Mouse (Mus musculus) limb, embryonic 14.5 days (tissue): ENCODE measurements around the gene Cnot10. TPM values are rescaled to one million over a fixed set of nuclear protein-coding genes. Genes with fewer than 3 reads are reported as not detected.

ENCODE experiments used
- ATAC-seq: fragments of 200-750 bp; cut with Nextera tagmentation; 2 replicates; pipeline ENCODE4 v1.8.0; 2017; ENCODE audit warnings: low read depth, moderate number of reproducible peaks, moderate TSS enrichment; ENCODE audit not compliant: low FRiP score
- DNase-seq: peaks from one replicate; pipeline ENCODE4 v3.0.0-alpha.2; 2015; ENCODE audit warnings: low spot score
- H3K27ac ChIP-seq: fragments of 300-500 bp; sonication (generic); replicated peaks from 2 replicates; pipeline ENCODE4 v1.5.1; 2014; ENCODE audit warnings: low read depth, mild to moderate bottlenecking, low read length, moderate library complexity, mixed read lengths
- H3K27me3 ChIP-seq: fragments of 300-500 bp; sonication (generic); 2 replicates; pipeline ENCODE4 v1.6.1; 2014; ENCODE audit warnings: low read length, mixed read lengths; ENCODE audit not compliant: control insufficient read depth, insufficient read depth
- H3K36me3 ChIP-seq: fragments of 300-500 bp; sonication (generic); 2 replicates; pipeline ENCODE4 v1.6.1; 2014; ENCODE audit warnings: mild to moderate bottlenecking, low read length, moderate library complexity, mixed read lengths; ENCODE audit not compliant: control insufficient read depth, insufficient read depth
- H3K4me1 ChIP-seq: fragments of 300-500 bp; sonication (generic); 2 replicates; pipeline ENCODE4 v1.6.1; 2014; ENCODE audit warnings: antibody characterized with exemption, low read length, mixed read lengths; ENCODE audit not compliant: control insufficient read depth, insufficient read depth
- H3K4me2 ChIP-seq: fragments of 300-500 bp; sonication (generic); replicated peaks from 2 replicates; pipeline ENCODE4 v1.6.1; 2014; ENCODE audit warnings: low read depth, mild to moderate bottlenecking, low read length, moderate library complexity; ENCODE audit not compliant: severe bottlenecking
- H3K4me3 ChIP-seq: fragments of 300-500 bp; sonication (generic); replicated peaks from 2 replicates; pipeline ENCODE4 v1.5.1; 2014; ENCODE audit warnings: low read length
- H3K9ac ChIP-seq: fragments of 300-500 bp; sonication (generic); 2 replicates; pipeline ENCODE4 v1.6.1; 2014; ENCODE audit warnings: mild to moderate bottlenecking, low read depth, low read length, moderate library complexity; ENCODE audit not compliant: severe bottlenecking
- H3K9me3 ChIP-seq: fragments of 300-500 bp; sonication (generic); 2 replicates; pipeline ENCODE4 v1.6.1; 2016; ENCODE audit warnings: low read length; ENCODE audit not compliant: control insufficient read depth
- POLR2A ChIP-seq: fragments of 200-500 bp; IDR thresholded peaks from 2 replicates; pipeline ENCODE4 v1.8.0; 2012; ENCODE audit warnings: inconsistent platforms, mild to moderate bottlenecking, moderate library complexity, borderline replicate concordance; ENCODE audit not compliant: insufficient read depth, insufficient read length; ENCODE audit errors: extremely low read depth
- WGBS: fragments of 180-500 bp; shearing (Covaris S2); extraction: QIAGEN DNeasy Blood & Tissue Kit; methylation state at CpG from one replicate; pipeline ENCODE4 v1.1.7; 2014; 5-methylcytosine and 5-hydroxymethylcytosine counted together
- polyA plus RNA-seq, 2 experiments: library from polyadenylated mRNA; depleted of rRNA in 1 of 2; stranded (reverse) in 1 of 2; unstranded in 1 of 2; fragments of >200 nt; fragmentation: Nextera tagmentation in 1 of 2; extraction: Ambion mirVana in 1 of 2; gene quantifications; 2 replicates each; pipeline versions ENCODE4 v1.2.1 to v1.2.3; 2012 to 2014

Cnot10 gene
- polyA plus RNA-seq, 2 experiments = 66.8 to 104 TPM

DNA sequence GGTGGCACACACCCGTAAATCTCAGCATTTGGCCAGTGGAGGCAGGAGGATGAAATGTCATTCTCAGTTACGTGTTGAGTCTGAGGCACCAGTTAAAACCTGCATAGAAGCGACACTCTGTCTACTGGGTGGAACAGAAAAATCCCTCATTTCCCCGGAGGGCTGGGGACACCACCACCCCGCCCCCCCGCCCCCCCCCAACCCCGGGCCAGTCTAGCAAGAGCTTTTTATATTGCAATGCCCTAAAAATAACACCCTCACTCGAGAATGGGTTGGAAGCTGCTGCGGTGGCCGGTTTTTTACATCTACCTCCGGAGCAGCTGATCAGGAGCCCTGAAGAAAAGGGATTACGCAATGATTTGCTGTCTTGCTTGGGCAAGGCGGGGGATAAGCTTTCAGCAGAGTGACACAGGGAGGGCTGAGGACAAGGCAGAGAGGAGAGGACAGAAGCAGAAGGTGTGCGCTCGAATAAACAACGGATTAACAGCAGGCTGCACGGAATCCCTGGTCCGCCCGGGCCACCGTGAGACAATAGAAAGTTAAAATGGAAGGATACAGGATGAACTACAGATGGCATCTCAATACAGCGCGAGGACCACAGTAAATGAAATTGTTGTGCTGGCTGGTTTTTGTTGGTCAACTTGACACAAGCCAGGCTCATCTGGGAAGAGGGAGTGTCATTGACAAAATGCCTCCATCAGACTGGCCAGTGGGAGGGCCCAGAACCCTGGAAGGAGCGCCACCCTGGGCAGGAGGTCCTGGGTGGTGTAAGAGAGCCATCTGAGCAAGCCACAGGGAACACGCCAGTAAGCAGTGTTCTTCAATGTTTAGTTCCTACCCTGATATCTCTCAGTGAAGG, 32.9 kb upstream of the Cnot10 start:
- H3K27me3 ChIP-seq = no peaks in the 10 kb centered on the region
- WGBS = 5% methylated on average over 24 of the region's 24 CpGs
- ATAC-seq = no peak; the same call in 1 of the 2 replicates

DNA sequence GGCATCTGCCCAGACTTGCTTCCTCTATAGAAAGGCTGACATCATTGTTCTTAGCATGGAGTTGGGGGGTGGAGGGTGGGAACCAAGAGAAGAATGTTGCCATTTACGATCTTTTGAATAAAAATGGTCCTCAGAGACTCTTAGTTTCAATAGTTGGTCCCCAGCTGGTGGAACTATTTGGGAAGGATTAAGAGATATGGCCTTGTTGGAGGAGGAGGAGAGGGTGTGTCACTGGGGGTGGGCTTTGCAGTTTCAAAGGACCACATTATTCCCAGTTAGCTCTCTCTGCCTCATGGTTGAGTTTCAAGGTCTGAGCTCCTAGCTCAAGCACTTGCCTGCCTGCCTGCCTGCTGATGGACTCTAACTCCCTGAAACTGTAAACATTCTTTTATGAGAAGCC, 32.0 kb upstream of the Cnot10 start:
- TF ChIP-seq POLR2A = no peak
- no peak overlapping the region for H3K4me3 ChIP-seq
- H3K36me3 ChIP-seq = no peaks in the 10 kb centered on the region
- peaks cover 5% of the 10 kb centered on the region; the same call in 1 of the 2 replicates for H3K4me1 ChIP-seq
- DNase-seq = no peak
- H3K27ac ChIP-seq = no peak overlapping the region
- H3K9ac ChIP-seq = no peak overlapping the region
- H3K27me3 ChIP-seq = no peaks in the 10 kb centered on the region
- H3K9me3 ChIP-seq = no peaks in the 10 kb centered on the region
- no peak for ATAC-seq
- WGBS = 36% methylated on average over 1 of the region's 1 CpGs
- H3K4me2 ChIP-seq = no peak overlapping the region

More for the DNA sequence above, 32.9 kb upstream of the Cnot10 start:
- peaks cover 5% of the 10 kb centered on the region; the same call in 1 of the 2 replicates for H3K4me1 ChIP-seq
- peak; percentile 22 for DNase-seq
- no peaks in the 10 kb centered on the region for H3K9me3 ChIP-seq
- H3K4me2 ChIP-seq = peak overlapping the region; percentile 66
- H3K36me3 ChIP-seq = no peaks in the 10 kb centered on the region
- H3K9ac ChIP-seq = peak overlapping the region; percentile 65
- TF ChIP-seq POLR2A = no peak
- H3K4me3 ChIP-seq = peak overlapping the region; percentile 32
- no peak overlapping the region for H3K27ac ChIP-seq

DNA sequence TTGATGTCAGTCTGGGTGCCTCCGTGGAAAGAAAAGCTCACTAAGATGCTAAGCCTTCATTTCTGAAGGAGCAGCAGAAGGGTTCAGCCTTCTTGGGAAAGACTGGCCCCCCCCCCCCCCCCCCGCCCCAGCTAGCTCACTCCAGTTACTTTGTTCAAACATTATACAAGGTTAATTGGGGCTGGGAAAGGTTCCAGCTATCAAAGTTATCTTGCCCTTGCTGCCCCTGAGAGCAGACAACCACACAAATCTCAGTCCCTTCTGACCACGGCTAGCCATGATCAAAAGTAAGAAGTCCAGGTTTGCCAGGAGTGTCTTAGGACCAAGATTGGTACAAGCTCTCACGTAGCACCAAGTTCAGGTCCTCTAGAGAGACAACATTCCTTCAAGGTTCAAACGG, 29.0 kb upstream of the Cnot10 start:
- no peak overlapping the region for H3K9ac ChIP-seq
- H3K4me3 ChIP-seq = no peak overlapping the region
- H3K9me3 ChIP-seq = no peaks in the 10 kb centered on the region
- H3K27ac ChIP-seq = no peak overlapping the region
- TF ChIP-seq POLR2A = no peak
- H3K36me3 ChIP-seq = no peaks in the 10 kb centered on the region
- DNase-seq (no peak), ATAC-seq (no peak)
- no peaks in the 10 kb centered on the region for H3K27me3 ChIP-seq
- WGBS = 72% methylated on average over 5 of the region's 5 CpGs
- no peak overlapping the region for H3K4me2 ChIP-seq
- peaks cover 5% of the 10 kb centered on the region; the same call in 1 of the 2 replicates for H3K4me1 ChIP-seq

DNA sequence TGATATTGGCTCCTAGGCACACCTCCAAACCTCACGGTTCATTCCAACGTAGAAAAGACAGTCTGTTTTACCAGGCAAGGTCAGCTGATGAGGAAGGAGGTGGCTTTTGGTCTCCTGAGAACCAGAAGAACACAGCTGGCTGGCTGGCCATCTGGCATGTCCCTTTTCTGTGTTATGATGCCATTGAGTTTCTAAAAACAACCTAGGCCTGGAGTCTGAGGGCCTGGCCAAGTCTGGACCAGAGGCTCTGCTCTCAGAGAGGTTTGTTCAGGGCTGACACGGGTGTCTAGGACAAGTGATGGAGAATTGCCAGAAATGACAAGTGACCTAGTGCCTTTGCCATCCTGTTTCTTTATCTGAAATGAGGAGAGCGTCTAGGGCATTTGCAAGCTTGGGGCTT, 28.1 kb upstream of the Cnot10 start:
- 87% methylated on average over 4 of the region's 4 CpGs for WGBS
- DNase-seq (no peak), ATAC-seq (no peak)
- H3K4me1 ChIP-seq = peaks cover 2% of the 10 kb centered on the region; the same call in 1 of the 2 replicates
- no peak overlapping the region for H3K4me2 ChIP-seq
- H3K36me3 ChIP-seq = no peaks in the 10 kb centered on the region
- no peaks in the 10 kb centered on the region for H3K9me3 ChIP-seq
- no peak overlapping the region for H3K4me3 ChIP-seq
- no peak for TF ChIP-seq POLR2A
- H3K9ac ChIP-seq = no peak overlapping the region
- H3K27me3 ChIP-seq = no peaks in the 10 kb centered on the region
- H3K27ac ChIP-seq = no peak overlapping the region

DNA sequence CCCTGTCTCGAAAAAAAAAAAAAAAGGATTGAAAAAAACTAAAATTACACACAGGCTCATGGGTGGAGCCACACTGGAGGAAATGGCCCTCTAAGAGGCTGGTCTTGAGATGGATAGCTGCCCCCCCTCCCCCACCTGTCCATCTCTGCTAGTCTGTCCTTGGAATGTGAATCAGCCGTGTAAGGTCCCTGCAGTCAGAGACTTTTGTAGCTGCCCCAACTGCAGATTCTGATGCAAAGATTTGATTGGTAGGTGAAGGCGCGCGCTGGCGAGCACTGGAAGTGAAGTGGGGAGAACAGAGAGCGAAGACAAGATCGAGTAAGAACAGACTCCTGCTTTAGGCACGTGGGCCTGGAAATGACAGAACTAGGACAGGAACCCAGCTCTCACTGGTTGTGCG, 26.9 kb upstream of the Cnot10 start:
- no peak for ATAC-seq
- 87% methylated on average over 10 of the region's 10 CpGs for WGBS
- no peaks in the 10 kb centered on the region for H3K4me1 ChIP-seq

More for the DNA sequence above, 26.9 kb upstream of the Cnot10 start:
- no peaks in the 10 kb centered on the region for H3K27me3 ChIP-seq
- no peaks in the 10 kb centered on the region for H3K36me3 ChIP-seq
- H3K27ac ChIP-seq = no peak overlapping the region
- no peak overlapping the region for H3K9ac ChIP-seq
- no peak overlapping the region for H3K4me3 ChIP-seq
- H3K9me3 ChIP-seq = no peaks in the 10 kb centered on the region
- H3K4me2 ChIP-seq = no peak overlapping the region
- TF ChIP-seq POLR2A = no peak
- DNase-seq = no peak
